Mouse (Mus musculus) megakaryocyte, embryonic 14.5 days (primary cell): ENCODE data around the gene H2-DMb1.

Experiments used
- FLI1 ChIP-seq: IDR thresholded peaks from 2 replicates; pipeline ENCODE4 v1.6.1; 2012; ENCODE audit warnings: low read length, inconsistent platforms, mixed read lengths
- GATA1 ChIP-seq: IDR thresholded peaks from 3 replicates; pipeline ENCODE4 v1.6.1; 2012; ENCODE audit warnings: mixed read lengths, low read length, inconsistent platforms, borderline replicate concordance

- TF ChIP-seq GATA1 (no peak), FLI1 (no peak)
These were observed 40.6 kb downstream of the H2-DMb1 start for GRCm38 (mm10) chr17:34193468-34193867.
